In the genomic region with DNA sequence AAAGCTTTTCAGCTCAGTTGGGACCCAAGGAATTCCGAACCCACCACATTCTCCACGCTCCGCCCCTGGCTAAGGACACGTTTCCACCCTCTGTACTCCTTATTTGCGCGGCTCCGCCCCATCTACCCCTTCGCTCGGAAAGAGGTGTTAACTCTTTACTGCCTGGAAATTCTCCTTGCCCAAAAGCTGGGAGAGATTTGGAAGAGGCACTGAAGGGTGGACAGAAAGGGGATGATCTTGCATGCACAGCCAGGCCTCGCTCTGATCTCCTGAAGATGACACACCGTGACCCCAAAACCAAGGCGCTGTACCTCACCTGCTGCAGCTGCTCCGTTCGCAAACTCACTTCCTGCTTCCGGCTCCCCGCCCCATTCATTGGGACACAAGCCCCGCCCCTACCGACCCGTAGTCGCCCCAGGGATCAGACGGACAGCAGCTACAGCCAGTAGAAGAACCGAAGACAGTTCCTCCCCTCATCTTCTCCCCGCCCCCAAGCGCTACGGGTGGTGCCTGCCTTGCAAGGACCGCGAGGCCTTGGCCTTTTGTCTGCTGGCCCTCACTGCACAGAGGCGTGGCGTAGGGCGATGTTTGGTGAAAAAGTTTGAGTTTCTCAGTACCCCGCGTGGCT, we compare ENCODE assay signal across 8 mouse cellular contexts. TPM values are rescaled to one million over a fixed set of nuclear protein-coding genes. Genes with fewer than 3 reads are reported as not detected.
DNase-seq lines count a peak whose midpoint lies in the region; ATAC-seq lines count a peak whose summit lies in the region.

Gene Dpp3, minus strand, starts transcription at position 384 of the 628 bp plus-strand sequence.

- peak within 1 kb of the TSS; percentile 79 for H3K4me2 ChIP-seq in hindbrain, embryonic 14.5 days (replicated peaks)

- H3K9me3 ChIP-seq in hindbrain, embryonic 14.5 days (ENCODE audit: control insufficient read depth, low read length): no peaks in the 10 kb centered on the region

- peak within 1 kb of the TSS; percentile 49 for H3K4me3 ChIP-seq in hindbrain, embryonic 14.5 days (replicated peaks; ENCODE audit: low read length)

- under 1% methylated on average over 32 of the region's 32 CpGs for WGBS in hindbrain, embryonic 14.5 days

- H3K36me3 ChIP-seq in hindbrain, embryonic 14.5 days (replicated peaks; ENCODE audit: control insufficient read depth, insufficient read depth): peaks cover 50% of the 10 kb centered on the region

- no peaks in the 10 kb centered on the region for H3K27me3 ChIP-seq in hindbrain, embryonic 14.5 days (ENCODE audit: control insufficient read depth, insufficient read depth, low read length)

- peak; percentile 97 for ATAC-seq in hindbrain, embryonic 14.5 days (ENCODE audit: low FRiP score)

- H3K9ac ChIP-seq in hindbrain, embryonic 14.5 days: peak within 1 kb of the TSS; percentile 74

- H3K27ac ChIP-seq in hindbrain, embryonic 14.5 days: peak within 1 kb of the TSS; percentile 81

- H3K4me1 ChIP-seq in hindbrain, embryonic 14.5 days (replicated peaks; ENCODE audit: control insufficient read depth, insufficient read depth, low read length): peaks cover 21% of the 10 kb centered on the region

- peak; percentile 99 for DNase-seq in R1 (ENCODE audit: low read depth, low spot score)
- DNase-seq in cerebellum, postnatal 25 days: peak; percentile 97 to 99
- DNase-seq in frontal cortex, postnatal 25 days (ENCODE audit: low spot score in 2 of 2): peak; percentile 96 to 97
- DNase-seq in hindbrain, embryonic 14.5 days (ENCODE audit: low spot score): peak; percentile 95
- peak; percentile 97 to 98 for DNase-seq in layer of hippocampus, postnatal 36 days
- DNase-seq in lung, postnatal 36 days: peak; percentile 100
- peak; percentile 99 for DNase-seq in retina, postnatal 1 day
- DNase-seq in urinary bladder, adult 18-20 months (ENCODE audit: low spot score in 2 of 2): peak; percentile 98 to 99

RNA-seq across cellular contexts. Expression of gene Dpp3, which starts in this region (rescaled TPM):
- polyA plus RNA-seq in hindbrain, embryonic 14.5 days (2014; fragmentation: Nextera tagmentation; extraction: Ambion mirVana): 90.7 and 95.7 TPM in 2 replicates
- 10 to 100 TPM; 39.0 to 41.6 TPM for total RNA-seq in layer of hippocampus, postnatal 36 days (2021)

Comparison
In these comparisons a context has a peak if more than half of its experiments do, and no peak if none do; other contexts are left out.
1. Peak in every context shown above with its lines: DNase-seq, ATAC-seq, H3K4me3 ChIP-seq and H3K27ac ChIP-seq.